Mouse (Mus musculus): ENCODE data around the gene Ugt1a6b. TPM values are rescaled to one million over a fixed set of nuclear protein-coding genes. Genes with fewer than 3 reads are reported as not detected.

Gene Ugt1a6b
- polyA plus RNA-seq, 1 experiment from 2014 or later: 28.8 TPM

DNA sequence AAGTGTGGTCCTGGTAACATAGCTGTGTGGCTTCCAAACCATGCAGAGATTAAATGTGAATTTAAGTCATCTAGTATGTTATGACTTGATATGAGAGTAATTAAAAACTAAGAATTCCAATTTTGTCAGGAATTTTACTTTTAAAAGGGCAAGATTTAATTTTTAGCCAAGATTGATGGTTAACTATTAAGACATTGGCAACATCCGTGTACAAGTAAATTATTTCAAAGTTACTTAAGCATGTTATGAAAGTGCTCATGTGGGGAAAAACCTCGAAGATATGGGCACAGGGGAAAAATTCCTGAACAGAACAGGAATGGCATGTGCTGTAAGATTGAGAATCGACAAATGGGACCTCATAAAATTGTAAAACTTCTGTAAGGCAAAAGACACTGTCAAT is 94.4 kb downstream of the Ugt1a6b start:
- WGBS (ENCODE audit: insufficient replicate concordance): 68% methylated on average over 3 of the region's 3 CpGs
- TF ChIP-seq CTCF (IDR thresholded peaks at IDR 0.05; ENCODE audit: low read depth) (no peak), EP300 (IDR thresholded peaks at IDR 0.05; ENCODE audit: low read depth) (no peak)
- Histone ChIP-seq H3K4me2 (ENCODE audit: low read depth, low read length) (no peak overlapping the region), H3K27me3 (ENCODE audit: insufficient read depth, low read length) (no peaks in the 10 kb centered on the region), H3K4me3 (ENCODE audit: low read depth, low read length) (no peak overlapping the region), H3K9me3 (ENCODE audit: low read length) (no peaks in the 10 kb centered on the region), H3K4me1 (ENCODE audit: insufficient read depth) (no peaks in the 10 kb centered on the region), H3K36me3 (replicated peaks; ENCODE audit: insufficient read depth, low read length) (no peaks in the 10 kb centered on the region), H3K27ac (ENCODE audit: low read depth) (no peak overlapping the region), H3K9ac (replicated peaks) (no peak overlapping the region)
- DNase-seq (no peak), ATAC-seq (no peak)

GRCm38 (mm10) chr1:88199996-88200395 is 96.9 kb downstream of the Ugt1a6b start:
- Histone ChIP-seq H3K4me3 (ENCODE audit: low read depth, low read length) (no peak overlapping the region), H3K36me3 (replicated peaks; ENCODE audit: insufficient read depth, low read length) (no peaks in the 10 kb centered on the region), H3K9ac (replicated peaks) (no peak overlapping the region), H3K27ac (ENCODE audit: low read depth) (no peak overlapping the region), H3K9me3 (ENCODE audit: low read length) (no peaks in the 10 kb centered on the region), H3K4me2 (ENCODE audit: low read depth, low read length) (no peak overlapping the region), H3K27me3 (ENCODE audit: insufficient read depth, low read length) (no peaks in the 10 kb centered on the region), H3K4me1 (ENCODE audit: insufficient read depth) (peaks cover 6% of the 10 kb centered on the region)
- TF ChIP-seq CTCF (IDR thresholded peaks at IDR 0.05; ENCODE audit: low read depth): no peak
- no peak for TF ChIP-seq EP300 (IDR thresholded peaks at IDR 0.05; ENCODE audit: low read depth)
- 71% methylated on average over 2 of the region's 2 CpGs for WGBS (ENCODE audit: insufficient replicate concordance)
- DNase-seq (no peak), ATAC-seq (no peak)

DNA sequence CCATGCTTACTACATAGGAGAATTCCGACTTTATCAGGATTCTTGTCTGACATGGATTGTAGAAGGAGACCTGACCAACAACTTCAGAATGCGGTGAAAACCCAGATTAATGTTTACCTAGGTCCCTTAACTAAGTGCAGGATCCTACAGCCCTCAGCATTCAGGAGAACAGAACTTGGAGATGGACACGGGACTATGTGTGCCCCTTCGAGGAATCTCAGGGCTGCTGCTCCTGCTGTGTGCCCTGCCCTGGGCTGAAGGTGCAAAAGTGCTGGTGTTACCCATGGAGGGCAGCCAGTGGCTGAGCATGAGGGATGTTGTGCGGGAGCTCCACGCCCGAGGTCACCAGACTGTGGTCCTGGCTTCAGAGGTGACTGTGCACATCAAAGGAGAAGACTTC is 97.4 kb downstream of the Ugt1a6b start, which contains the start of gene Ugt1a2:
Gene Ugt1a2 (plus strand): TSS at position 146 of the 400 bp plus-strand sequence.
- Histone ChIP-seq H3K27ac (ENCODE audit: low read depth) (no peak within 1 kb of the TSS), H3K9ac (replicated peaks) (no peak within 1 kb of the TSS), H3K27me3 (ENCODE audit: insufficient read depth, low read length) (no peaks in the 10 kb centered on the region), H3K36me3 (replicated peaks; ENCODE audit: insufficient read depth, low read length) (no peaks in the 10 kb centered on the region), H3K4me3 (ENCODE audit: low read depth, low read length) (no peak within 1 kb of the TSS), H3K4me1 (ENCODE audit: insufficient read depth) (peaks cover 10% of the 10 kb centered on the region), H3K9me3 (ENCODE audit: low read length) (no peaks in the 10 kb centered on the region), H3K4me2 (ENCODE audit: low read depth, low read length) (no peak within 1 kb of the TSS)
- TF ChIP-seq CTCF (IDR thresholded peaks at IDR 0.05; ENCODE audit: low read depth) (no peak), EP300 (IDR thresholded peaks at IDR 0.05; ENCODE audit: low read depth) (no peak)
- WGBS (ENCODE audit: insufficient replicate concordance): 72% methylated on average over 7 of the region's 7 CpGs
- ATAC-seq (no peak), DNase-seq (no peak)

DNA sequence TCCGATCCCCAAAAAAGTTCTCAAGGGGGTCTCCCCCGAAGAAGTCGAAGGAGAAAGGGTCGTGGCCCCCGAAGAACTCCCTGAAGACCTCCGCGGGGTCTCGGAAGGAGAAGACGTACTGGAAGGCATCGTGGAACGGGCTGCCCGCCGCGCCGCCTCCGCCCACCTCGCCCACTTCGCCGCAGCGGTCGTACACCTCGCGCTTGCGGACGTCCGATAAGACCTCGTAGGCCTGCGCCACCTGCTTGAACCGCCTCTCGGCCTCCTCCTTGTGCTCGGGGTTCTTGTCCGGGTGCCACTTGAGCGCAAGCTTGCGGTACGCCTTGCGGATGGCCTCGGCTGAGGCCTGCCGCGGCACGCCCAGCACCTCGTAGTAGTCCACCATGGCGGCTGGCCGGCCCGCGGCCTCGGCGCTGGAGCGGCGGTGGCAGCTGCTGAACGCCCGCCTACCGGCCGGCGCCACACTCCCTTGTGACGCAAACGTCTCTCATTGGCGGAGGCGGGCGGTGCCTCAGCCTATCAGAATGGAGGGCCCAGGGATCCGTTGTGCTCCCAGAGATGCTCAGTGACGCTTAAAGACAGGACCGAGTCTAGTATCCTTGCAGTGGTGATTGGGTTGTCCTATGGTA is 102.4 kb downstream of the Ugt1a6b start, which contains the start of gene Dnajb3:
Gene Dnajb3 (minus strand): TSS at position 489 of the 629 bp plus-strand sequence.
- Histone ChIP-seq H3K9me3 (ENCODE audit: low read length) (no peaks in the 10 kb centered on the region), H3K9ac (replicated peaks) (peak within 1 kb of the TSS; percentile 71), H3K27me3 (ENCODE audit: insufficient read depth, low read length) (no peaks in the 10 kb centered on the region), H3K36me3 (replicated peaks; ENCODE audit: insufficient read depth, low read length) (0 out of 2 replicates have a peak, but pooled peaks cover 2% of the 10 kb centered on the region), H3K4me3 (ENCODE audit: low read depth, low read length) (peak within 1 kb of the TSS; percentile 49), H3K4me2 (ENCODE audit: low read depth, low read length) (peak within 1 kb of the TSS; percentile 67), H3K4me1 (ENCODE audit: insufficient read depth) (peaks cover 31% of the 10 kb centered on the region), H3K27ac (ENCODE audit: low read depth) (peak within 1 kb of the TSS; percentile 84)
- ATAC-seq (peak; percentile 81), DNase-seq (peak; percentile 82)
- TF ChIP-seq CTCF (IDR thresholded peaks at IDR 0.05; ENCODE audit: low read depth) (no peak), EP300 (IDR thresholded peaks at IDR 0.05; ENCODE audit: low read depth) (no peak)
- whole genome bisulfite sequencing (ENCODE audit: insufficient replicate concordance): 11% methylated on average over 60 of the region's 62 CpGs

DNA sequence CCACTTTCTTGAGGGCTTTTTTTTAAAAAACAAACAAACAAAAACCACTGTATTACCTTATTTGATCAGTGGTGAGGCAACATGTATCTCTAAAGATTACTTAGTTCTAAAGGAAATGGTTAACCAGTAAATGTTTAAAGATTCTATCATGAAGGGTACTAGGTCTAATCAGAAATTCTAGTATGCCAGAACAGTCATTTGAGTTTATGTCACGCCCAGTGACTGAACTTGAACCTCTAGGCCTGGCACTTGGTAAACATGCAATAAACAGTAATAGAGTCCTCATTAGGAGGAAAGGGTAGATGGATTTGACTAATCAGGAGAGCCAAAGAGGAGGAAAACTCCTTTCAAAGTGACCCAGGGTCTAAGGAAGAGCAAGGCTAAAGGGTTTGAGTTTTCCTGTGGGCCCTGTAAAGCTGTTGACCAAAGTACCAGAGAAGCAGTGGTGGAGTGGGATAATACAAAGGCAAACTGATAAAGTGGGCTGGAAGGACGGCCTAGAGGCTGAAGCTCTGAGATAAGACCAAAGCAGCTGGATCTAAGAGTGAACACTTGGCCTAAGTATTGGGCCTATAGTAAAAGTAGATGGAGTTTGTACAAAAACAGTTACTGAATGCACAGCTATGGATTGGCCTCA is 103.9 kb downstream of the Ugt1a6b start:
- Histone ChIP-seq H3K4me2 (ENCODE audit: low read depth, low read length) (peak overlapping the region; percentile 34), H3K4me3 (ENCODE audit: low read depth, low read length) (no peak overlapping the region), H3K9ac (replicated peaks) (no peak overlapping the region), H3K9me3 (ENCODE audit: low read length) (peaks cover 3% of the 10 kb centered on the region), H3K36me3 (replicated peaks; ENCODE audit: insufficient read depth, low read length) (0 out of 2 replicates have a peak, but pooled peaks cover 2% of the 10 kb centered on the region), H3K27me3 (ENCODE audit: insufficient read depth, low read length) (no peaks in the 10 kb centered on the region), H3K27ac (ENCODE audit: low read depth) (peak overlapping the region; percentile 84), H3K4me1 (ENCODE audit: insufficient read depth) (peaks cover 31% of the 10 kb centered on the region)
- TF ChIP-seq CTCF (IDR thresholded peaks at IDR 0.05; ENCODE audit: low read depth) (no peak), EP300 (IDR thresholded peaks at IDR 0.05; ENCODE audit: low read depth) (peak; percentile 98)
- DNase-seq: no peak
- ATAC-seq: peak; percentile 83
- 44% methylated on average over 2 of the region's 2 CpGs for WGBS (ENCODE audit: insufficient replicate concordance)

GRCm38 (mm10) chr1:88211812-88212211 is 108.8 kb downstream of the Ugt1a6b start, which contains the start of gene Ugt1a1:
TSS of gene Ugt1a1 (plus strand) at chr1:88211959.
- Histone ChIP-seq H3K4me1 (ENCODE audit: insufficient read depth) (peaks cover 9% of the 10 kb centered on the region), H3K4me3 (ENCODE audit: low read depth, low read length) (peak within 1 kb of the TSS; percentile 1), H3K4me2 (ENCODE audit: low read depth, low read length) (peak within 1 kb of the TSS; percentile 11), H3K9ac (replicated peaks) (0 out of 2 replicates have a peak within 1 kb of the TSS, but pooled peaks have one; percentile 1), H3K36me3 (replicated peaks; ENCODE audit: insufficient read depth, low read length) (no peaks in the 10 kb centered on the region), H3K9me3 (ENCODE audit: low read length) (peaks cover 39% of the 10 kb centered on the region), H3K27ac (ENCODE audit: low read depth) (peak within 1 kb of the TSS; percentile 31; the same call in 1 of the 2 replicates), H3K27me3 (ENCODE audit: insufficient read depth, low read length) (no peaks in the 10 kb centered on the region)
- 61% methylated on average over 8 of the region's 8 CpGs for WGBS (ENCODE audit: insufficient replicate concordance)
- no peak for TF ChIP-seq CTCF (IDR thresholded peaks at IDR 0.05; ENCODE audit: low read depth)
- no peak for TF ChIP-seq EP300 (IDR thresholded peaks at IDR 0.05; ENCODE audit: low read depth)
- DNase-seq: peak; percentile 61
- peak; percentile 47 for ATAC-seq

Measured in liver, postnatal 0 days (tissue).